Mouse (Mus musculus): ENCODE results near the gene Cemip2.
A peak's percentile ranks its signal among the peaks of the same experiment; 100 is the strongest.

The Cemip2 gene

GRCm38 (mm10) chr19:21780663-21781062, 2.5 kb downstream of the Cemip2 start:
- no peak for DNase-seq

- DNase-seq, result no peak
Measured at GRCm38 (mm10) chr19:21781066-21781786, 3.1 kb downstream of the Cemip2 start.

GRCm38 (mm10) chr19:21781787-21782432, 3.8 kb downstream of the Cemip2 start:
- no peak for DNase-seq

- DNase-seq, result no peak
Measured at GRCm38 (mm10) chr19:21783717-21784116, 5.6 kb downstream of the Cemip2 start.

- peak; percentile 48 for DNase-seq
Measured at GRCm38 (mm10) chr19:21784331-21785131, 6.4 kb downstream of the Cemip2 start.

- no peak for DNase-seq
Measured at GRCm38 (mm10) chr19:21785132-21785528, 7.0 kb downstream of the Cemip2 start.

- DNase-seq, result peak; percentile 49
Measured at GRCm38 (mm10) chr19:21787004-21787480, 8.9 kb downstream of the Cemip2 start.

- no peak for DNase-seq
Measured at GRCm38 (mm10) chr19:21788999-21789398, 10.9 kb downstream of the Cemip2 start.

GRCm38 (mm10) chr19:21789676-21790075, 11.5 kb downstream of the Cemip2 start:
- no peak for DNase-seq

GRCm38 (mm10) chr19:21791386-21791785, 13.2 kb downstream of the Cemip2 start:
- no peak for DNase-seq

- no peak for DNase-seq
Measured at GRCm38 (mm10) chr19:21791826-21792225, 13.7 kb downstream of the Cemip2 start.

GRCm38 (mm10) chr19:21792587-21793175, 14.5 kb downstream of the Cemip2 start:
- no peak for DNase-seq

- DNase-seq, result no peak
Measured at GRCm38 (mm10) chr19:21794569-21794968, 16.4 kb downstream of the Cemip2 start.

- DNase-seq, result no peak
Measured at GRCm38 (mm10) chr19:21796333-21796732, 18.2 kb downstream of the Cemip2 start.

- no peak for DNase-seq
Measured at GRCm38 (mm10) chr19:21798700-21799099, 20.6 kb downstream of the Cemip2 start.

- no peak for DNase-seq
Measured at GRCm38 (mm10) chr19:21799410-21800373, 21.6 kb downstream of the Cemip2 start.

GRCm38 (mm10) chr19:21804488-21804887, 26.3 kb downstream of the Cemip2 start:
- DNase-seq, result no peak

GRCm38 (mm10) chr19:21805305-21805704, 27.2 kb downstream of the Cemip2 start:
- peak; percentile 52 for DNase-seq

- DNase-seq, result no peak
Measured at GRCm38 (mm10) chr19:21810135-21810534, 32.0 kb downstream of the Cemip2 start.

- DNase-seq, result no peak
Measured at GRCm38 (mm10) chr19:21813560-21813959, 35.4 kb downstream of the Cemip2 start.

GRCm38 (mm10) chr19:21814433-21815020, 36.4 kb downstream of the Cemip2 start:
- DNase-seq, result no peak

All from cerebellum, adult 8-10 months (tissue).